Mouse (Mus musculus): ENCODE data around the gene Csnk1g1.

Csnk1g1 gene

DNA sequence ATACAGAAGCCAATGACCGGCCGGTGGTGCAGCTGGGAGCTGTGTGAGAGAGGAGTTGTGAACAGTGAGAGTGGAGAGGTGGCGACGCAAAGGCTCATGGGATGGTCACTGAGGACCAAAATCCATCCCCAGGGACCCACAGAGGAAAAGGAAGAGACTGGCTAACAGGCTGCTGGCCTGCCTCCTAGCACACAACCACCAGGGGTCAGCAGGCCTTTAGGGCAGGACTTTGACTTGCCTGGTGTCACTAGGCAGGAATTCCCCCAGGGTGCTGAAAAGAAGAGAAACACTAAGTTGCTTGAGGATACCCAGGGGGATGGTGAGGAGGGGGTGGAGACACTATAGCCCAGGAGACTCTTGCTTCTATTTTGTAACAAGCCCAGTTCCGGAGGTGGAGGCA is 158.8 kb downstream of the Csnk1g1 start:
- peak; percentile 61 for DNase-seq (ENCODE audit: low read depth, low spot score)

DNA sequence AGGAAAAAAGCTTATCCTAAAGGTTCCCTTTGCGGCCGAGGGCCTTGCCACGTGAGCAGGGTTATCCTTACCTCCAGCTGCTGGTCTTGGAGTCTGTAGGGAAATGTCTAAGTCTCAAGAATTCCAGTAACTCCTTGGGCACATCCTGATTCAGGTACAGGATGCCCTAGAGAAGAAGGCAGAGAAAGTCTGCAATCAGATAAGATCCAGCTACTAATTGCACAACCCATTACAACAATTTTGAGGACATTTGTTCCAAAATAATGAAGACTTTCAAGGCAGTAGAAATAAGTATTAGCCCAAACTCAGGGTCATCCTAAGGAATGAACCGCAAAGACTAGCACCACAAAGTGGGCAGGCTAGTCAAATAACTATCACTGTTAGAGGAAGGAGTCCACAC is 159.3 kb downstream of the Csnk1g1 start:
- no peak for DNase-seq (ENCODE audit: low read depth, low spot score)

DNA sequence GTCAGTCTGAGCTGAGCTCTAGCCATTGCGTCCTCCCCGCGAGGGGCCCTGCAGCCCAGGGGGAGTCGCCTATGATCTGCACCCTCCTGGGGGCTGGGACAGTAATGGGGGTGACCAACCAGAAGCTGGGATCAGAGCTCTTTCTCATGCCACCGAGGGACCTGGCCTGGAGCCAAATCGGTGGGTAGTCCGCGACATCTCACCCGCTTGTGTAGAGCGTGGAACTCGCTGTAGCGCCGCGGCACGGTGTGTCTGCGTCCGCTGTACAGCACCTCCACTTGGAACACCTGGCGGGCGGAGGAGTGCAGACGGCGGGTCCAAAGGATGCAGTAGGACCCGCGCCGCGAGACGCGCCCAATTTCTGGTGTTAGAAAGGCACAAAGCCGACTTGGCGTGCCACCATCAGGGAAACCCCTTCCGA is 160.3 kb downstream of the Csnk1g1 start:
- DNase-seq (ENCODE audit: low read depth, low spot score), result peak; percentile 65

DNA sequence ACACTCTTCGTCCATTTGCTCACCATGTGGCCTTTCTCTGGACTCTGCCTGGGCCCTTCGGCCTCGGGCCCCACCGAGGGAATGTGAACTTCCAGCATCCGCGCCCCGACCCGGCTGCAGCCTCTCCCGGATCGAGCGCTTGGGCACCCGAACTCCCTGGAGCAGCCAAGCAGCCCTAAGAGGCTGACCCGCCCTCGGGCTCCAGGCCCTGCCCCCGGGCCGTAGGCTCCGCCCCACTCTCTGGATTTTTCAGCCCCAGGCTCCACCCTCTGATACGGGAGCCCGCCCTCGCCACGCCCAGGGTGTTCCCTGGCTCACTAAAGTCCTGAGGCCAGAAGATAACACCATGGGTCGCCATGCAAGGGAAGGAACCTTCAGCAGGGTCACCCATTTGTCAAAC is 160.9 kb downstream of the Csnk1g1 start, which contains the start of gene Snx22:
Gene Snx22, minus strand, starts transcription at position 137 of the 400 bp plus-strand sequence.
- peak; percentile 91 for DNase-seq (ENCODE audit: low read depth, low spot score)

DNA sequence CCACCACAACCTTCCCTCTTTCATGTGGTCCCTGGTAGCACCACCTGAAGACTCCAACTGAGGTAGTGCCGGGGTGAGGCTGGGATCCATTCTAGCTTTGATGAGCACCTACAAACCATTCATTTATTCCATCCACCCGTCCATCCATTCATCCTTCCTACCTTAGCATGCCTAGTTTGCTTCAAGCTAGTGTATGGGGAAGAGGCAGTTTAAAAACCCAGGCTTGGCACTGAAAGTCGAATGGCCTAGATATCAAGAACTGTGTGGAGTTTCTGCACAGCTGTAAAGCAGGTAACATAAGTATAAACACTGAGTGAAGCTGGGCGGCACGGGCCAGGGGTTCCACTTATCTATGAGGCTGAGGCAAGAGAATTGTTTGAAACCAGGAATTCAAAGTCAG is 161.4 kb downstream of the Csnk1g1 start:
- DNase-seq (ENCODE audit: low read depth, low spot score), result no peak

DNA sequence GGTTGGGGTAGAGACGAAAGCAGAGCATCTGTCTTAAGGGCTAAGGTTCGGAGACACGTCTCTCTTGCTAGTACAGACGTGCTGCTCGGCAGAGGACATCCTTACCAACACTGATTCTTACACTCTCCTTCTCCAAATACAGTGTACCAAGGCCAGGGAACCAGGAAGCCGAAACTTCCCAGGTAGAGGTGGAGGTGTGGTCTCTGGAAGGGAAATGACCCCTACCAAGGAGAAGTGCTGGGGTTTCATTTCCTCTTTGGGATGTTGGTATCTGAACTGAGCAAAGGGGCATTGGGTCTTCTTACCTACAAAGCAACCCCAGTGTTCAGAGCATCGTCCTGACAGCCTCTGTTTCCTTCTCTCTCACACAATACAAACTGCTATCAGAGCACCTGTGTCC is 164.0 kb downstream of the Csnk1g1 start:
- no peak for DNase-seq (ENCODE audit: low read depth, low spot score)

DNA sequence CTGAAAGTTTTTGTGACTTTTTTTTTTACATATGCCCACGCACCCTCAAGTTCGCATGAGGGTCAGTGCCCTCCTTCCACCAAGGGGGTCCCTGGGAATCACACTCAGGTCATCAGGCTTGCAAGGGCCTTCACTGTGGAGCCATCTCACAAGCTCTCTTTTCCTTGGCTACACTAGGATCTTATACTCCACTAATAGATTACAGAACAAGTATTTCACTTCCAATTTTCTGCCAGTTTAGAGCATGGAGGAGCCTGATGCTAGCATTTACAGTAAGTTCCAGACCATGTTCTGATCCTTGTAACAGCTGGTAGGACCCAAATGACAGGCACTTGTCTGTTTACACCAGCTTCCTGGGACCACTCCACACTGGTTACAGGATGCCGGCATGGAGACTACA is 169.3 kb downstream of the Csnk1g1 start:
- no peak for DNase-seq (ENCODE audit: low read depth, low spot score)

DNA sequence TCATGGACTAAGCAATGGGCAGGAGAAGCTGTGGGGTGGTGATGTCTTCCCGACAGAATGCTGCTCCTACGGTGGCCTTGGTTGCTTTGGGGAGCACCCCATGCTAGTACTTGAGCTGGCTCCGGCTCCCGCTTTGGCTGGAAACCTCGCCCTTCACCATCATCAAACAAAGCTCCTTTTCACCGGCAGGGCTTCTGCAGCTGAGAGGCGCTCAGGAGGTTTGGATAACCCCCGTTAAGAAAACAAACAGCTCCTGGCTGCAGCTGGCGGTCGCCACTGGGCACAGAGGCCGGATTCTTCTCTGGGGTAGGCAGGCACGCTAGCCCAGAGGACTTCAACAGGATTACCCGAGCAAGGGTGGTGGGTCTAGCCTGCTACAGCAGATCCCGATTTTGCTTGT is 169.8 kb downstream of the Csnk1g1 start:
- no peak for DNase-seq (ENCODE audit: low read depth, low spot score)

DNA sequence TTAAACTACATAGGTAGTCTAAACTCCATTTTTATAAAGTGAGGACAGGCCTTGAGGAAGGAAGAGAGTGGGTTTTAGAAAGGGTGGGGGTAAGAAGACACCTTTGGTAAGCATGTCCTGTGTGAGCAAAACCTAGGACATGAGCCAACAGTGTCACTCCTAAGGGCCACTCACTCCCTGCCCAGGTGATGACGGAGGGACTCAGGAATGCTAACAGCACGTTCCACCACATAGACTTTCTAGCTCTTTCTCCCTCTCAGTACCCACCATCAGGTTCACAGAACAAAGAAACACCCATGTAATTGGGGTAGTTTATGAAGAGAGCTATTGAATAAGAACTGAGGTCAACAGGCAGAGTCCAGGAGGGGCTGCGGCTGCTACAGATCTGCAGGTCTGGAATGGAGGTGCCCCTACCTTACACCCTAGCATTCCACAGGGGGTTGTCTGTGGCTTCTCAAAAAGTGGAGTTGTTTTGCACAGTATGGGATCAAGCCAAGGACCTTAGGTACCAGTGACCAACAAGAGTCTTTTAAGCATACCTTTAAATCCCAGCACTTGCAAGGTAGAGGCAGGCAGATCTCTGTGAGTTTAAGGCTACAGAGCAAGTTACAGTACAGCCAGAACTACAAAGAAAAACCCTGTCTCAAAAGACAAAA is 172.2 kb downstream of the Csnk1g1 start:
- no peak for DNase-seq (ENCODE audit: low read depth, low spot score)

DNA sequence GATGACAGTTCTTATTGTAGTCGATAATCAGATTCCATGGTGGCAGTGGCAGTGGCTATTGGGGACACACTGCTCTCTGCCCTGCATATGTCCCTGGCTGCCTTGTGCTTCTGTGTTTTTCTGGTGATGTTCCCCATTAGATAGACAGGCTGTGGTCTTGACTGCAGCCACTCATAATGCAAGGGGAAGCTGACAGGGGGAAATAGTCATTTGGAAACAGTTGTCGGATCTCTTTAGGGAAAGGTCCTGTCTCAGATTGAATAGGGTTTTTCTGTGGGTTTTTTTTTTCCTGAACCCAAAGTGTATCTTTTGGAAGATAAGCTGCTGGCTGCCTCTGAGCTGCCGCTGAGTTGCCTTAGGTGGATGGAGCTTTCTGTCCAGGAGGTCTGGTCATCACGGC is 173.3 kb downstream of the Csnk1g1 start:
- no peak for DNase-seq (ENCODE audit: low read depth, low spot score)

DNA sequence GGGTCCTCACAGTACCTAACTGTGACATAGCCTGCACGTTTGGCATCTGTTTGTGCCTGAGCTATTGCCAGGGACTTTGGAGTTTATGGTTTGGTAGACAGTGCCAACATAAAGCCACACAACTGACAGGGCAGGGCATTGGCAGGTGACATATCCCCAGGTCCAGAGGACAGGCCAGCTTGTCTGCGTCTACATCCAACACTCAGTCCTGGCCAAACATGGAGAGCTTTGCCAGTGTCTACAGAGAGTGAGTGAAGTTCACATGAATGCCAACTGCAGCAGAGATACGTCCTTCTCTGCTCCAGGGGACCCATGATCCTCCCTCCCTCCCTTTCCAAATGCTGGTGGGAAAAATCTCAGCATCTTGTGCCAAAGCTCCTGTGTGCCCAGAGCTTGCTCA is 175.4 kb downstream of the Csnk1g1 start:
- DNase-seq (ENCODE audit: low read depth, low spot score), result no peak

DNA sequence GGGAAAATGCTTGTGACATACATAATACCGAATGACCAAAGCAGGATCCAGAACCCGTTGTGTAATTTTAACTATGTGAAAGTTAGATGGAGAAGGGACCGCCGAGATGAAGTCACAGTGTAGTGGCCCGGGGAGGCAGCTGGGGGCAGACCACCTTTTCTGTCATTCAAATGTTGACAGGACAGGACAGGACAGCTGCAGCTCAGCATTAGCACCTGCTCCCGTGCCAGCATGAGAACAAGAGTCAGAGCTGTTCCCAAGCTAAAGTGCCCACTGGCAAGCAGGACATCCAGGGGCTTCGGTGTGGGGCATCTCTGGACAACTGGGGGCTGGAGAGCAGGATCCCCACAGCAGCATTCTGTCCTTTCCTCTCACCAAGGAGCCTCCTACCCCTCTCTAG is 178.3 kb downstream of the Csnk1g1 start:
- DNase-seq (ENCODE audit: low read depth, low spot score), result no peak

DNA sequence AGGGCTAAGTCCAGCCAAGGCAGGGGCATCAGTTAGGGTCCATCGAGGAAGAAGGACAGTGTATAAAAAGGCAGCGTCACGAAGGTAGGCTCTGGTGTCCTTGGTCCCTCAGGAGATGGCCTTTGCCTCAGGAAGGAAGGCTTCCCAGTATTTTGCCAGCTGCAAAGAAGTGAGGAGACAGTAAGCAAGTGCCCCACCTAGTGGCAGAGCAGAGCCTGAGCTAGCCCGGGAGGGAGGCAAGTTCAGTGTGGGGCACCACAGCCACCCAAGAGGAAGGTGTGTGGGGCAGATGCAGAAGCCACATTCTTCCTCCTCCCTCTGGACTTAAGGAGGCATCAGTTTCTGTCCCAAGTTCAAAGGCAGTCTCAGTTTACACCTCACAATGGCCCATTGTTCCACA is 179.7 kb downstream of the Csnk1g1 start:
- DNase-seq (ENCODE audit: low read depth, low spot score), result peak; percentile 76

DNA sequence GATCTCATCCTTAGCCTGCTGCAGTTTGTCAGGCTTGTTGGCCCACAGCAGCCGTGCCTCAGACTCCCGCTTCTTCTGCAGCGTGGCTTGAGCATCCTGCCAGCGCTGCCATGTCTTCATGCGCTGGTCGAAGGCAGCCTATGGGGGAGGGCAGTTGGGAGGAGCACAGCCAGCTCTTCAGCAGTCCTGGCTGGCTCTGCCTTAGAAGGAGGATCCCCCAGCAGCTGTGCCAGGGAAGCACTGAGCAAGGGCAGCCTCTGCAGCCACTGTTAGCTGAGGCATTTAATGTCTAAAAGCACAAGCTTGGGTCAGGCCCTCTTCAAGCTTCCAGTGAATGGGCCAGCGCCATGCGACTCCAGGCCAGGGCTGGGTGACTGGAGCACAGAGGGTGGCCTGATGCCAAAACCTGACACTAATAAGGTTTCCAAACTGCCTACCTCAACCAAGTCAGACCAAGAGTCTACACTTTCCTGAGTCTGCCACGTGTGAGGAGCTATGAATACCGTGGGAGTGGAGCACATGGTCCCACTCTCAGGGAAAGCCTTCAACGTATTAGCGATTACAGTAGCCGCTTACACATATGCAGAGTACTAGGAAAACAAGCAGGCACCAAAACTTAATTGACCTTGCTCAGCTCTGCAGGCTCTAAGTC is 182.0 kb downstream of the Csnk1g1 start:
- DNase-seq (ENCODE audit: low read depth, low spot score), result no peak

DNA sequence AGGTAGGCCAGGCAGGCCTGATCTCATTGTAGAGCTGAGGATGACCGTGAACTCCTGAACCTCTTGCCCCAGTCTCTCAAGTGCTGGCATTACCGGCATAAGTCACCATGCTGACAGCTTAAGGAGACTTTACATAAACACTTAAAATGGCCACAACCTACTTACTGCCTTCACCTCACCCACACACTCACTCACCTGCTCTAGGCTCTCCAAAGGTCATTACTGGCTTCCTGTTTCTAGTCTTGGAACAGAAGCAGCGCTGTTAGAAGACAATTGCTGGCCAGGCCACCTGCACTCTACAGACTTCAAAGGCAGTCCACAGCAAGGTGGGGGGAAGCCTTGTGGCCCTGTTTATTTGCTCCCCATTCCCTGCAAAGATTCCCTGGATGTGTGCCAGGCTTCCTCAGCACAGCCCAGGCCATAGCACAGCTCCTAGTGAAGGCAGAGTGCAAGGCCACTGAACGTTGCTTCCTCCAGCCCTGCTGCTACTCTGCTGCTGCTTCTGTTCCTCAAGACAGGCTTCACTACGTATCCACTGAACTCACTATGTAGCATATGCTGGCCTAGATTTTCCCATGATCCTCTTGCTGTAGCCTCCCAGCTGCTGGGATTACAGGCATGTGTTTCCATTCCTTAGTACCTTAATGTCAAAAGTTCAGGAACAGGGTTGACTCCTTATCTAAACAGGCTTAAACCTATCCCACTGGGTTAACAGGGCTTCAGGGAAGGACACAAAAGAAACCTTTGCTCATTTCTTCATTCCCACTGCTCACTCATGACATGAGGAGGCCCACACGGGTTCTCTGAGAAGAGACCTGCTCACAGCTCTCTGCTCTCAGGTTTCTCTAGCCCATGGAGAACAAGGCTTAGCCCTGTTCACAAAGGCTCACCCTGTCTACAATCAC is 182.9 kb downstream of the Csnk1g1 start:
- no peak for DNase-seq (ENCODE audit: low read depth, low spot score)

DNA sequence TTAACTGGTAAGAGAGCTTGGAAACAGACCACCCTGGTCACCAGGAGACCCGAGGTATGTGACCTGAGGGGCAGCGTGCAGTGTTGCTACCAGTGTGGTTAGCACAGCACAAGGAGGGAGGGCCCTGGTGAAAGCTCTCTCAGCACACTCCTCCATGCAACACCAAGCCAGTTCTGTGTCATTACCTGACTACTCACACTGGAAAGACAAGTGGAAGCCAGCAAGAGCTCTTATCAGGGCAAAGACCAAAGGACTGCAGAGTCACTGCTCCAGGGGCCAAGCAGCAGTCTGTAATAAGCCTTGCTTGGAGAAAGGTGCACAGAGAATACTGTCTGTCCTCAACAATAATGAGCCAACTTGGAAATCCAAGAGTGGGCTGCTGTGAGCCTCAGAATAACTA is 183.9 kb downstream of the Csnk1g1 start:
- no peak for DNase-seq (ENCODE audit: low read depth, low spot score)

Measured in R1 (cell line).